Mouse (Mus musculus): ENCODE results near the gene Unc119.

Gene Unc119

DNA sequence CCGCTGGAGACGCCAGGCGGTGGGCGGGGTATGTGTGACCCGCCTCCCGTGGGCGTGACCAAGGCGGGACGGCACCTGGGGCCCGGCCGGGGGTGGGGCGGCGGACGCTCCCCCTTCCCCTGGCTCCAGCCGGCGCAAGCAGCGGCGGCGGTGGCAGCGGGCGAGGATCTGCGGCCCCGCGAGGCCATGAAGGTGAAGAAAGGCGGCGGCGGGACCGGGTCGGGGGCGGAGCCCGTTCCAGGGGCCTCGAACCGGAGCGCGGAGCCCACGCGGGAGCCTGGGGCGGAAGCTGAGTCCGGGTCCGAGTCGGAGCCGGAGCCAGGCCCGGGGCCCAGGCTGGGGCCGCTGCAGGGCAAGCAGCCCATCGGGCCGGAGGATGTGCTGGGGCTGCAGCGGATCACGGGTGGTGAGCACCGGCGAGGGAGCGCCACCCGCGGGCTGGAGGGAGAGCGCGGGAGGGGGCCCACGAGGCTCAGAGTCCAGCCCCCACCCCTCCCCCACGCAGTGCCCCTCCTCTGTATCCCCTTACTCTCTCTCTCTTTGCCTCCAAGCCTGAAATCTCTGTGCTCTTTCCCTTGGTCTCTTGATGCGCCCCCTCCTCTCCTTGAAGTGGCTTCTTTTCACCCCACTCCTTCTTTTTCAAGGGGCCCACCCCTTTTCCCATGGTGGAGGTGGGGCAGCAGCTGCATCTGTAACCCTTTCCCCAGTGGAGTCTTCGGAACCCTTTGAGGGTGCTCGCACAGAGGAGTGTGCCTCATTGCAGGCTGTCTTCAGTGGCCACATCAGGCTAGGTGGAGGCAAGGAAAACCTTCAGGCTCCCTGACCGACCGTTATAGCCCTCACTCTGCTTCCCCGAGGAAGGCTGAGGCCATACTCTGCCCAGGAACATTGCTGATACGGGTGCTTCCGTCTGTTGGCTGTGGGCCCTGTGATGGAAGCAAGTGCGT is at the start of gene Unc119:
Gene Unc119 (plus strand): TSS at position 102 of the 947 bp plus-strand sequence.
- DNase-seq = peak; percentile 76 to 92

DNA sequence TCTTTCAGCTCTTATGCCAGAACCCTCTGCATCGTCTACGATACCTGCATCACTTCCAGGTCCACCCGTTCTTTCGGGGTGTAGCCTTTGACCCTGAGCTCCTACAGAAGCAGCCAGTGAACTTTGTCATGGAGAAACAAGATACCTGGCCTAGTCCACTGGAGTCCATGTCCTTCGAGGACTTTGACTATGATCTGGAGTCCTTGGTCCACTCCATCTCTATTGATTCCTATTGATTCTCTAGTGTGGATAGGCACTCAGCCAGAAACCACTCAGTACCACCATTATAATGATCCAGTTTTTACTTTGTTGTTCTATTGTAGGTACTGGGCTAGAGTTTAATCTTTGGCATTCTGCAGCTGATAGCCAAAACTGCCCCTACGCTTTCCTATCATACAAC is 48.7 kb upstream of the Unc119 start:
- DNase-seq = no peak

DNA sequence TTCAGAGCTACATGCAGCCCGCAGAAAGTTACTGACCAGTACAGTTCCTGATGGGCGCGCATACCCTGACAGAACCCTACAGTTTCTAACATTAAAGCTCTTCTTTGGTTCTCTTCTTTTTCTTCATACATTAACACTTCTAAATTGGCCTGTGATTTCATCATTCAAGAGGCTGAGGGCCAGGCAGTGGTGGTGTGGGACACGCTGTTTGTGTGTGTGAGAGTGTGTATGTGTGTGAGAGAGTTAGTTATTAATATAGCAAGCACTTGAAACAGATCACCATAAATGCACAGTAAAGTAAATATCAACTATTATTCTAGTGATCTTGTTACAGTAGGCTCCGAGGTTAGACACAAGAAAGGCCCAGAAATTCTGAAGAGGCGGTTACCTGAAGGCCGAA is 42.4 kb upstream of the Unc119 start:
- DNase-seq = no peak

DNA sequence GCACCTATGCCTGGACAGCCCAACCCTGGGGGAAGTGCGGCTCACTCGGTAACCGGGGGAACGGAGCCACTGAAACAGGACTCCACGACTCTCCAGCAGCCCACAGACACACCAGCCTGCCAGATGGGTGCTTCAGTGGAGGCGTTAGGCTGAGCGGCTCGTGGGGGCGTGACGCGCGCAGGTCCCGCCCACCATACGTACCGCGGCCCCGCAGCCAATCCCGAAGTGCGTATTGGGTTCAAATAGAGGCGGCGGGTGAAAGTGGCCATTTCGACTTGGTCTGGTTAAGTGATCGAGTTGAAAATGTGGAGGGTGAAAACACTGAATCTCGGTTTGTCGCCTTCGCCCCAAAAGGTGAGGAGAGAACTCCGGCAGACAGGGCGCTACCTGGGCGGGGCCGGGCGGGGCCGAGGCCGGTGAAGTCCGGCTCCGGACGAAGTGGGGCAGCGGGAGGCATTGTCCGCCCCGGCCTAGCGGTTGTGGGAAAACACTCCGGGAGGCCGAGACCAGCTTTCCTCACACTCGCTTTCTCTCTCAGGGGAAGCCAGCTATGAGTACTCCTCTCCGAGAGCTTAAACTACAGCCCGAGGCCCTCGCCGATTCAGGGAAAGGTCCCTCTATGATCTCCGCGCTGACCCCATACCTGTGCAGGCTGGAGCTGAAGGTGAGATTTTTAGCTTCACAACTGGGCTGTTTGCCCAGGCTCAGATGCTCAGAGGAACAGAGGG is 41.8 kb upstream of the Unc119 start, which contains the start of gene Spag5:
Gene Spag5 (plus strand): TSS at position 173 of the 728 bp plus-strand sequence.
- DNase-seq = peak; percentile 90 to 94

DNA sequence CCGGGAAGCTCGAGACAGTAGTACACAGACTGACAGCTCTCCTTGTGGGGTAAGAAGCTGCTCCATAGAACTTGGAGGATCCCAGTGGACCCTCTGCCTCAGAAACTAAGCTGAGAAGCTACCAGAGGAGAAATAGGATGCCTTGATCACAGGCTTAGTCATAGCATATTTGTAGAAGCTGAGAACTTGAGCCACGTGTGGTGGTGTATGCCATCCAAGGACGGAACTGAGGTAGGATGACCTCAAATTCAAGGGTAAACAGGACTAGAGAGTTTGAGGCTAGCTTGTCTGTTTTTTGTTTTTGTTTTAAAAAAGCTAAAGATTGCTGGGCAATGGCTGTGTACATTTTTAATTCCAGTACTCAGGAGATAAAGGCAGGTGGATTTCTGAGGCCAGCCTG is 38.0 kb upstream of the Unc119 start:
- DNase-seq = no peak

DNA sequence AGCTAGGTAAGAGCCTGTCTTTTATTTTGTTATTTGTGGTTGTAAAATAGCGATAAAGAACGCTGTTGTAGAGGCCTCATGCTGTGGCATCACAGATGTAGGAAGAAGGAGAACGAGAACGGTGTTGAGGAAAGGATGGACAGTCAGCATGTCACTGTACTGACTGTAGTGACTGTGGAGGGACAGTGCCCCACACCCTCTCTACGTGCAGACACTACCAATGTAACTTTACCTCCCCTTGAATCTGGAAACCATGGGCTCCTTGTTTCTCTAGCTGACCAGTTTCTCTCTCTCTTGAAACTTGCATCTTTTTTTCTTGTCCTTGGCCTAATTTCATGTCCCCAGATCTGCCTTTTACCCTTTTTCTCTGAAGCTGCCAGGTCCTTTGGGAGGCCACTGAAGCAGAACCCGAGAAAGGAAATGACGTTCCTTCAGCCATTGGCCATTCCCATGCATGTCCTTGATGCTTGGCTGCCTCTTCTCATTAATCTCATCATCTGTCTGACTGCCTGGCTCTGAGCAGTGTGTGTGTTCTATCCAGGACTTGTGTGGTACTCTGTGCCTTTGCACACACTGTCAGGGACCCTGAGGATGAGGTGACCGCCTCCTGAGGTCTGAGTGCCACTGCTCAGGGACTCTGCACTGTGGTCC is 32.3 kb upstream of the Unc119 start:
- no peak for DNase-seq

DNA sequence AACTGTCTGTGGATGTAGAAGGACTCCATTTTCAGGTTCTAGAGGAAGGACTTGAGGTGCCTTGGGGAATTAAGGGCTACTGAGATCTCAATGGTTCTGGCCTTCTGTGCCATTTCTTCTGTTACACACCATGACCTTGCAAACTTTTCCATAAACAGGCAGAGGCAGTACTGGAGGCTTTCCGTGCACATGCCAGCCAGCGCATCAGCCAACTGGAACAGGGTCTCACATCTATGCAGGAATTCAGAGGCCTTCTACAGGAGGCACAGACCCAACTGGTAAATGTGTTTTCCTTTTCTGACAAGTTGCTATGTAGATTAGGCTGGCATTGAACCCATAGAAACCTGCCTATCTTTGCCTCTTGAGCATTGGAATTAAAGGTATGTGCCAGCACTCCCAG is 29.6 kb upstream of the Unc119 start:
- peak; percentile 18 to 22 for DNase-seq

DNA sequence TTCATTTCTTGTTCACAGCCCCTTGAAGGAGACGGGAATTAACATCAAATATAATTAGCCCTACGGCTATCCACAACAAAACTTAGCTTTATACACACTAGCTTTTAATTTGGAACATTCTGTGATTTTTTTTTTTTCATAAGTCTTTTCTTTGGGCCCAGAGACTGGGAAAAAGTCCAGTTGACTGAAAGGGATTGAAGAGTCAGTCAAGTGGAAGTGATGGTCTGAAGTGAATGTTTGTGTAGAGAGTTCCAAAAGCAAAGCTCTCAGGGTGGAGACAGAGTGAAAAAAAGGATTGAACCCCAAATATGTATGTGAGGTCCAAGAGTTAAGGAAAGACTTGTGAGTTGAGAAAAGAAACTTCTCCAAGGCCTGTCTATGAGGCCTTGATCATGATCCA is 24.9 kb upstream of the Unc119 start:
- DNase-seq = no peak

DNA sequence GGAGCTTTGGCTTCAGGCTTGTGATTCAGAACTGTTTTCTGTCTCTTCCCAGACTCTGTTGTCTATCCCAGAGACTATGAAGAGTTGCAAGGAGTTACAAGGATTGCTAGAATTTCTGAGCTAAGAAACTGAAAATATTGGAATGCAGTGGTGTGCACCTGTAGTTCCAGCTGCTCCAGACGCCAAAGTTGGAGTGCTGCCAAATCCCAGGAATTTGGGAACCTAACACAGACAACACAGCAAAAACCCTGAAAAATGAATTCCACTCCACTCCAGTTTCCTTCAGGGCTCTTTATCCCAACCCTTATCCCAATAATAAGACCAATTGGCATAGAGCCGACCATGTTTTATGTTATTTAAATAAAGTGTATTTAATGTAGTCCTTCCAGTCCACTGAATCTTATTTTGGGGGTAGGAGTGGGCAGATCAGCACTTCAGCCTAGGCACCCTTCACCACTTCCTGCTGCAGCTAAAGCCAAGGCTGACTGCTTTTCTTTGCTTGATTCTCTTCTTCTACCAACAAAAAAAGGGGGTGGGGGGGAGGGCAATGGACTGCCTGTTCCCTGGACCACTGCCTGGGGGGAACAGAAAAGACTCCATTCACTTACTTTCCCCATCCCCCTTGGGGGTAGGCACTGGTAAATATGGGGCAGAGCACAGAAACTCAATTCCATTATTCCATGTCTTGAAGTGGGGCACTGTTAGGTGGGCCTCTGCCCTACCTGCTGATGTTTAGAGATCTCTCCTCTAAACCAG is 21.0 kb upstream of the Unc119 start:
- DNase-seq = no peak

DNA sequence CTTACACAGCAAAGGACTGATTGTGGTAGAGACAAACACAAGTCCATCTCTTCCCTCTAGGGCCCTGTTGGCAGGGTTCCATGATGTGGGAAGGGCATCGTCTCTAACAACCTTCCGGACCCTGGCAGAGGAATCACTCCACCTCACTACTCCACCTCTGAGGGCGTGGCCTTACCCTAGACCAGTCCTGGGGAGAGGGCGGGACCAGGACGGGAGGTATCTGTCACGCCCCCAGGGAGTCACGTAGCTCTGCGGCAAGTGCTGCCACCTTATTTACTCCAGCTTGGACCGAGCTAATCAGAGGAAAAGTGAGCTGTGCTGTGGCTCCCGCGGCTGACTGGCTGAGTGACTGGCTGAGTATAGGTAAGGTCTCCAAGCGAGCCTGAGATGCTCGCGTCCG is 20.4 kb upstream of the Unc119 start, which contains the start of gene Aldoc:
Gene Aldoc (plus strand): TSS at position 109 of the 400 bp plus-strand sequence.
- peak; percentile 92 to 96 for DNase-seq

DNA sequence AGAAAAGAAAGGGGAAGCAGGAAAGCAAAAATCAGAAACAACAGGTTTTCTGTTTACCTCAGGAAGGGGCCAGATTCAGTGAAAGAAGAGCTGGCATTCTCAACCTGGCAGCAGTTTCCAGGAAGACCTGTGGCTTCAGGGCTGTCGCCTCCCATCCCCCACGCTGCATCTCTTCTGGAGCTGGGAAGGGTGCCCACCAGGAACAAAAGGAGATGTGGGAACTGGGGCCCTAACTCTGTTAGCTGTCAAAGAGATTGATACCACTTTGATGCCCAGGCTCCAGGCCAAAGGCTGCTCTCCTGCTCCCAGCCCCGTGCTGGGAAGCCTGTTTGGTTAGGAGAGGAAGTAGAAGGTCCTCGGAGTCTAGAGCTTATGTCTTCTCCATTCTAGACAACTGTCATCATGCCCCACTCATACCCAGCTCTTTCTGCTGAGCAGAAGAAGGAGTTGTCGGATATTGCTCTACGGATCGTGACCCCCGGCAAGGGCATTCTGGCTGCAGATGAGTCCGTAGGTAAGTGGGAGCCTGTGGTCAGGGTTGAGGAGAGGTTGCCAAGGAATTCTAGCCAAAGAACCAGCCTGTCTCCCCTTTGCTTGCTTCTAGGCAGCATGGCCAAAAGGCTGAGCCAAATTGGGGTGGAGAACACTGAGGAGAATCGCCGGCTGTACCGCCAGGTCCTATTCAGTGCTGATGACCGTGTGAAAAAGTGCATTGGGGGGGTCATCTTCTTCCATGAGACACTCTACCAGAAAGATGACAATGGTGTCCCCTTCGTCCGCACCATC is 19.1 kb upstream of the Unc119 start:
- DNase-seq = no peak

DNA sequence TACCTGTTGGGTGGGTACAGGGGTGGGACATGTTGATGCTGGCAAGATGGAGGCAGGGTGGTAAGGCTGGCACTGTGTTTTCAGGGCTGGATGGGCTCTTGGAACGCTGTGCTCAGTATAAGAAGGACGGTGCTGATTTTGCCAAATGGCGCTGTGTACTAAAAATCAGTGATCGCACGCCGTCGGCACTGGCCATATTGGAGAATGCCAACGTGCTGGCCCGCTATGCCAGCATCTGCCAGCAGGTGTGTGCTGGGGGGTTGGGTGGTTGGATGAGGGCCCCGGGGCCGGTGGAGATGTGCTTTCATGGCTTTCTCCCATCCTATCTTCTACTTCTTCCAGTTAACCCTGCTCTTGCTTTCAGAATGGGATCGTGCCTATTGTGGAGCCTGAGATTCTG is 18.3 kb upstream of the Unc119 start:
- no peak for DNase-seq

DNA sequence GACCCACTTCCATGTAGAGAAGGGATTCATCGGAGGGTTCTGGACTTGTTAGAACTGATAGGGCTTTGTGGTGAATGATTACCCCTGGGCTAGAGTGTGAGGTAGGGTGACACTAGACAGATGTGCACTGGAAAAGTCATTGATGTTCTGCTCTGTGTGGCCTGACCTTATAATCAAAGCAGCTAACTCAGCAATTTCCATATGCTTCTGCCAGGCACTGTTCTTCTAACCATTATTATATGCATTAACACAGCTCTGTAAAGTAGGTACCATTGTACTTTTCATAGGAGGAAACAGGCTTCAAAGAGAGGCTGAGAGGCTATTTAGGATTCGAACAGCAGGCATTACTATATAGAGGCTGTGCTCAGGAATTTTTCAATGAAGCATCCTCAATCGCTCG is 16.1 kb upstream of the Unc119 start:
- no peak for DNase-seq

DNA sequence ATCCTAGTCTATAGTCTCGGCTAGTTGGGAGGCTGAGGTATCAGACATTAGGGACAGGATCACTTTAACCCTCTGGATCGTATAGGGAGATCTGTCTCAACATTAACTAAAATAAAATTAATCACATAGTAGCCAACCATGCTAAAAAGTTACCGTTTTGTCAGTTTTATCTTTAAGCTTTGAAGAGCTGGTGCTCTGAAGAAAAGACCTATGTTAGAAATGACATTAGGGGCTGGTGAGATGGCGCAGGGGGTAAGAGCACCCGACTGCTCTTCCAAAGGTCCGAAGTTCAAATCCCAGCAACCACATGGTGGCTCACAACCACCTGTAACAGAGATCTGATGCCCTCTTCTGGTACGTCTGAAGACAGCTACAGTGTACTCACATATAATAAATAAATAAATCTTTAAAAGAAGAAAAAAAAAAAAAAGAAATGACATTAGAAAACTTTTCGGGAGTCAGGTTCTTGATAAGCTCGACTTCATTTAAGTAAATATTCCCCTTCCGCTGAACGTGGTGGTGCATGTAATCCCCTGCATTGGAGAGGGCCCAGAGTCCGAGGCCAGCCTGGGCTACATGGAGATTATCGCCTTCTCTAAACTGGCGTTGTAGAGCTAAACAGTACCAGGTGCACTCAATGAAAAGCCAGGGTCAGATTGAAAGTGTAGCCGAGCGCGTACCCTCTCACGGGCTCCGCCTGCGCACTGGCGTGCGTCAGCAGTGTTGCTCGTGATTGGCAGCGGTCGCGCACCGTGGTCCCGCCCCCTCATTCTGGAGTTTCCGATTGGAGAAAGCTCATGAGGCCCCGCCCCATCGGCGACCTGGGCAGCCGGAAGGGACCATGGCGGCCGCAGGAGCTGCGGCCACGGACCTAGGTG is 15.4 kb upstream of the Unc119 start, which contains the start of gene Pigs:
Gene Pigs (plus strand): TSS at position 782 of the 878 bp plus-strand sequence.
- peak; percentile 99 for DNase-seq

DNA sequence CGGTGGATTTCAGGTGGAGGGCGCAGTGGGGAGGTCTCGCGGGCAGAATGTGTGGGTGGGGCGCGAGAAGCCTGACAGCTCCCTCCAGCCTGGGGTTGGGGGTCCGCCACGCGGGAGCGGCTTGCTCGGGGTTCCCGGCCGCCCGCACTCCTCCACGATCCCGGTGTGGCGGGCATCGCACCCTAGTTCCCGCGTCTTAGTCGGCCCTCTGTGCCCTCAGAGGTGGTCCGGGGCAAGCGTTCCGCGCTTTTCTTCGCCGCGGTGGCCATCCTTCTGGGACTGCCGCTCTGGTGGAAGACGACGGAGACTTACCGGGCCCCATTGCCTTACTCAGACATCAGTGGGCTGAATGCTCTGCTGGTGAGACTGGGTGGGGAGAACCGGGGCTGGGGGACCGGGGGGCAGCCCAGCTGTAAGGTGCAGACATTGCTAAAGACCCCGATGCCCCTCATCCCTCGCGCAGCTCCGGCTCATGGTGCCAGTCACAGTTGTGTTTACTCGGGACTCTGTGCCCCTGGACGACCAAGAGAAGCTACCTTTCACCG is 14.7 kb upstream of the Unc119 start:
- no peak for DNase-seq

DNA sequence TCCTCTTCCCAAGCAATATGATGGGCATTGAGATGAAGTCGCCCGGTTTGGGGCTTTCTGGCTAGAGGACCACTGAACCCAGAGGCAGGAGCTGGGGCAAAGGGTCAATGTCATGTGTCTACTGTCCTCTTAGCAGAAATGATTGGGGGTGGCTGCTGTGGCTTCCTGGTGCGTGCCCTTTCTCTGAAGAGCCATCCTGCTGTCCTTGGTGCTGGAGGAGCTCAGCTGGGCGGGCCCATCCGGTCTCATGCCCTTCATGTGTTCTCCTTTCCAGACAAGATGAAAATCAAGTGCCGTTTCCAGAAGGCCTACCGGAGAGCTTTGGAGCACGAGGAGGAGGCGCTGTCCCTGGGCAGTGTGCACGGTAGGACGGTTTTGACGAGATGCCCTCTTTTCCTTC is 10.6 kb upstream of the Unc119 start:
- DNase-seq = no peak

DNA sequence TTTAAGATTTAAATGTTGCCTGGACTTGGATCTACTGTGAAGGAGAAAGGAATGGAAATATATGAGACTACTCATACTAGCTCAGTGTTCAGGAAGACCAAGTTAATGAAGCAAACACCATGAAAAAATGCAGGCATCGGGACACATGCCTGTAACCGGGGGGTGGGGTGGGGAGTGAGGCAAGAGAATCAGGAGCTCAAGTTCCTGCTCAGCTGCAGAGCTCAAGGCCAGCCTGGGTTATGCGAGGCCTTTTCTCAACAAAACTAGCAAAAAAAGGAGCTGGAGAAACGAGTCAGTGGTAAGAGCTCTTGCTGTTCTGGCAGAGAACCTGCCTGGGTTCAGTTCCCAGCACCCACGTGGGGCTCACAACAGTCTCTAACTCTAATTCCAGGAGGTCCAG is 9.3 kb upstream of the Unc119 start:
- no peak for DNase-seq

DNA sequence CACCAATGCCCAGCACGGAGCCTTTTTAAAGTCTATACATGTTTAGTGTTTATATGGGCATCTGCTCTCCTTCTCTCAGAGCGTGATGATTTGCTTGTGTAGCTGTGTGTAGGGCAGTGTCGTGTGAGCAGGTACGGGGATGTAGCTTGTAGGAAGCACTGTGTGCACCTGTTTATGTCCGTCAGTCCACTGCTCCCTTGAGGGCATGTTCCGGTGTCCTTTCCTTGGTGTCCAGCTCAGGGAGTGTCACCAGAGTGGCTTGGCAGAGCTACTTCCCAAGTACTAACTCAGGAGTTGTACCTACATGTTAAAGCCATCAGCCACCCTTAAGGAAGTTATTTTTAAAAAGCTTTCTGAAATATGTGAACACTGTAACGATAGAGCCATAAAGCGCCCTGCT is 6.2 kb upstream of the Unc119 start:
- DNase-seq = no peak

DNA sequence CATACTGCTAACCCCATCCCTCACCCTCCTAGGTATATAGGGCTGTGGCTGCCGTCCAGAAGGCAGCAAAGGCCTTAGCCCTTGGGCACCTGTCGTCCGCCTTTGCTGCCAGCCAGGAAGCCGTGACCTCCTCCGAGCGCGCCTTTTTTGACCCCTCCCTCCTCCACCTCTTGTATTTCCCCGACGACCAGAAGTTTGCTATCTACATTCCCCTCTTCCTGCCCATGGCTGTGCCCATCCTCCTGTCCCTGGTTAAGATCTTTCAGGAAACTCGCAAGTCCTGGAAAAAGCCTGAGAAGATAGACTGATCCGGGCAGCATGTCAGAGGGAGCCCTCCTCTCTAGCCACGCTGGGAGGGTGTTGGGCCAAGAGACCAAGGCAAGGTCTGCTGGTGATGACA is 1.6 kb upstream of the Unc119 start:
- DNase-seq = no peak

DNA sequence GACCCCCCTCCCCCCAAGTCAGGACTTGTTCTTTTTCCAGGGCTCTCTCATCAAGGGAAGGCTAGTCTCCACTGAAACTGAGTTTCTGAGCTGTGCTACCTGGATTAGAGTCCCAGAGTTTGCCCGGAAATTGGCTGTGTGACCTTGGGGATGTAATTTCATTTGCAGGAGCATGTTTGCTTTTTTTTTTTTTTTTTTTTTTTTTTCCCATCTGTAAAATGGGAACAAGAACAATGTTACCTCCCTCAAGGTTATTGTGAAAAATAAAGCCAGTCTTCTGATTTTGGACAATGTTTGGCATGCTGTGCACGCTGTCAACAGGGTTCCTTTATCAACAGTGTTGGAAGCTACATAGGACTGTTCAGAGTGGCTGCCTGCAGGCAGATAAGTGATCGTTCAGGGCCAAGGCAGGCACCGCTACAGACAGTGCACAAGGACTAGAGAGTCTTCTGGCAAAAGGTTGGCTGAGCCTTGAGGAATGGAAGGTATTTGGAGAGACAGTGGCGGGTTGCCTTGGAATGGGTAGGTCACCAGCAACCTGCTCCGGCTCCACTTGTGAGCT is 1.1 kb downstream of the Unc119 start:
- no peak for DNase-seq
